Mouse (Mus musculus): ENCODE data around the gene Khnyn. TPM values are rescaled to one million over a fixed set of nuclear protein-coding genes. Genes with fewer than 3 reads are reported as not detected.

Khnyn gene
- polyA plus RNA-seq (2012; rRNA removed): 14.8 and 16.5 TPM in 2 replicates

DNA sequence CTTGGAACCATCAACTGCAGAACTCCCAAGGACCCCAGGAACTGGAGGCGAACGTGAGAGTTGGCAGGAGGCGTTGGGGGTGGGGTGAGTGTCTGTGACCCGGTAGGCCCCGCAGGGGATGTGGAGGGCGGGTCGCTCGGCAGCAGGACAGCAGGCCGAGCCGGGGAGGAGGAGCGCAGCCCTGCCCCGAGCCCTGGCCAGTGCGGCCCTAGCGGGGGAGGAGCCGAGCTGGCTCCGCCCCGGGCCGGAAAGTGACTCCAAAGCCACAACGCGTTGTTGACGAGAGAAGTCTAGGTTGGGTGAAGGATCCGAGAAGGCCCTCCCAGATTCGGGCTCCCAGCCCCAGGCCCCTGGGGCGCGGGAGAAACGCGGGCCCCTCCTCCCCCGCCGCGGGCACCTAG, at the start of gene Khnyn:
Gene Khnyn (plus strand): TSS at position 235 of the 401 bp plus-strand sequence.

DNA sequence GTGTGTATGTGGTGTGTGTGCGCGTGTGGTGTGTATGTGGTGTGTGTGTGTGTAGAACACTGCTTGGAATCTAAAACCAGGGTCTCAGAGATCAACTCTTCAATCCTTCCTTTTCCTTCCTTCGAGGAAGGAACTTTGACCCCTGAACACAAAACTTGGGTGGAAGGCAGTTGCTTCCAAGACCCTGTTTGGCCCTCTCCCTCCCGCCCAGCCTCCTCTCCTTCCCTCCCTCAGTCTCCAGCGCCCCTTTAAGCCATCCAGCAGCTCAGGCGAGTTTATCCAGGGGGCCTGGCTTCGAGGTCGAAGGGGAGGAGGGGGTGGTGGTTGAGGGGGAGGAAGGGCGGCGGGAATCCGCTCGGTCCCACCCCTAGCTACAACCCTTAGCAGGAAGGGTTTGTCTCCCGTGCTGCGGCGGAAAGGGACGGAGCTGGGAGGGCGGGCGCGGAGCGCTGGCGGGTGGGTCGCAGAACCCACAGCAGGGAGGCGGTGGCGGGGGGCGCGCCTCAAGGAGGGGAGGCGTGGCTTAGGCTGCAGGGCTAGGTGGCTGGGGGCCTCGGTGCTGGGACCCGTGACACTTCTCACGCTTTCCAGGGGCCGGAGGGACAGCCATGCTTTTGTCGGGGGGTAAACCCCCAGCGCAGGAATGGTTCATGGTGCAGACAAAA, 31.0 kb upstream of the Khnyn start, which contains the start of gene Nynrin:
Gene Nynrin (plus strand): TSS at position 390 of the 665 bp plus-strand sequence.

DNA sequence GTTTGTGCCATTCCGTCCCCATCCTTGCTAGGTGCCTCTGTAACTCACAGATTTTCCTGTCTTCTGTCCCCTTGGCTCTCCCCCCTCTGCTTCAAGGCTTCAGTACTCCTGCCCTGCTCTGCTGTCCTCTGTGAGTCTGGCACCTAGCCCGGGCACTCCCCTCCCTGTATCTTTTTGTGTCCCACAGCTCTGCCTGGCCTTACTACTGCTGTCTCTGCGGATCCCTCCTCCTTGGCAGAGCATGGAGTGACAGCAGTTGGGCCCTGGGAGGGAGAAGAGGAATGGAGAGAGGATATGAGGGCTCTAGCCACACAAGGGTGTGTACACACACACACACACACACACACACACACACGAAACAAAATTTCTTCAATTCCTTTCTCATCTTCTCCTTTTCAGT, 581 bp upstream of the Khnyn start, which contains the start of gene Cbln3:
Gene Cbln3 (minus strand): TSS at position 227 of the 400 bp plus-strand sequence.

DNA sequence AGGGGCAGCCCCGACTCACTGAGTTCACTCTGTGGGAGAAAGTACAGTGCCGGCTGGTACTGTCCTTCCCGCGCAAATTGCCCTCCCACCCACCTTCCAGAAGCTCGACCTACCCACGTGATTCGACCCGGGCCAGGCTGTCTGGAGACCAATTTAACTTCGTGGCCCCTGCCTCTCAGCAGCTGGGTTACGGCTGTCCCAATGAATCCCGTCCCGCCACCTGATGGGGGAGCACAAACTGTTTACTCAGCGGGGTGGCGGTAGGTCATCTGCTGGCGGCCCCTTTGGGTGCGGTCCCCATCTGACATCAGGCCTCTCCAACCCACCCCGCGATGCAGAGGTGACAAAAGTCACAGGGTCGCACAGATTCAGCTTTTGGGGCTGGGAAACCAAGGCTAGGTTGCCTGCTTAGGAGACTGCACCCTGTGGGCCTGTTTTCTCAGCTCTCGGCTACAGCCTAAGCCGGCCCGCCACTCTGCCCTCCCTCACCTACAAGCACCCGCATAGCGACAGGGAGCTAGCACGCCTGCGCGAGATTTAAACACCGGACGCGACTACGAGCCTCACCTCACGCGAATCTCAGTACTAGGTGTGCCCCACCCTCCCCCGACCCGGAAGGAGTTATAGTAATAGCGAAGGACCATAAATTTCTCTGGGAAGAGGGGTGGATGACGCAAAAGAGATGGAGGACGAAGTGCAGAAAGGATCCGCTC, 15.1 kb downstream of the Khnyn start, which contains the start of gene Sdr39u1:
Gene Sdr39u1 (minus strand): TSS at position 593 of the 713 bp plus-strand sequence.

DNA sequence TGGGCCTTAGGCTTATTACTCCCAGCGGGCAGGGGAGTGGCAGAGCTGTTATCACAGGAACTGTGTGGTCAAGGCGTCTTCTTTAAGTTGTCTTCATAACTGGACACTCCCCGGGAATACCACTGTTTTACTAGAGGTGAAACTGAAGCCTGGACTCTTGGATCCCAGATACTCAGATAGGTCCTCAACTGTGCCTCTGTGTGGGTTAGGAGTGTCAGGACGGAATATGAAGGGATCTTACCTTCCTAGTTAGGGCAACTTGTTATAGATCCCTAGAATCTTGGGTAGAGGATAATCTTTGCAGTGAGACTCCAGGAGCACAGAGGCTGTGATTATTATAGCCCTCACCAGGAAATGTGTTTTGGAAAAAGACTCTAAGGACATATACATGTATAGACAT, 59.8 kb downstream of the Khnyn start, which contains the start of gene Cma1:
Gene Cma1 (minus strand): TSS at position 101 of the 400 bp plus-strand sequence.

Other genes with a start within 250 kb of the Khnyn start
- gene Ipo4, start 249.0 kb upstream of the Khnyn start, polyA plus RNA-seq (2012; rRNA removed): 171 and 172 TPM in 2 replicates
- 6.9 and 7.0 TPM in 2 replicates for gene Gm49378, start 247.1 kb upstream of the Khnyn start, polyA plus RNA-seq (2012; rRNA removed)
- gene Tm9sf1, start 241.1 kb upstream of the Khnyn start, polyA plus RNA-seq (2012; rRNA removed): 48.4 and 58.4 TPM in 2 replicates
- 2.0 and 2.1 TPM in 2 replicates for gene Tssk4, start 234.8 kb upstream of the Khnyn start, polyA plus RNA-seq (2012; rRNA removed)
- gene Mdp1, start 224.4 kb upstream of the Khnyn start, polyA plus RNA-seq (2012; rRNA removed): 52.9 and 57.0 TPM in 2 replicates
- gene Gmpr2, start 213.0 kb upstream of the Khnyn start, polyA plus RNA-seq (2012; rRNA removed): 43.0 and 44.1 TPM in 2 replicates
- gene Nedd8, start 212.8 kb upstream of the Khnyn start, polyA plus RNA-seq (2012; rRNA removed): 461 and 488 TPM in 2 replicates
- gene Tinf2, start 203.1 kb upstream of the Khnyn start, polyA plus RNA-seq (2012; rRNA removed): 32.9 and 33.1 TPM in 2 replicates
- 0.43 and 1.5 TPM in 2 replicates for gene Tgm1, start 171.0 kb upstream of the Khnyn start, polyA plus RNA-seq (2012; rRNA removed)
- 57.1 and 61.9 TPM in 2 replicates for gene Rabggta, start 162.7 kb upstream of the Khnyn start, polyA plus RNA-seq (2012; rRNA removed)
- gene Dhrs1, start 139.3 kb upstream of the Khnyn start, polyA plus RNA-seq (2012; rRNA removed): 86.8 and 87.0 TPM in 2 replicates
- gene Nop9, start 139.3 kb upstream of the Khnyn start, polyA plus RNA-seq (2012; rRNA removed): 21.4 and 26.4 TPM in 2 replicates
- gene Cideb, start 126.5 kb upstream of the Khnyn start, polyA plus RNA-seq (2012; rRNA removed): 0.57 and 1.3 TPM in 2 replicates
- gene Ltb4r2, start 123.5 kb upstream of the Khnyn start, polyA plus RNA-seq (2012; rRNA removed): 0.11 and 0.21 TPM in 2 replicates
- 0.34 and 0.91 TPM in 2 replicates for gene Ltb4r1, start 119.0 kb upstream of the Khnyn start, polyA plus RNA-seq (2012; rRNA removed)
- gene Adcy4, start 100.9 kb upstream of the Khnyn start, polyA plus RNA-seq (2012; rRNA removed): 5.0 and 9.7 TPM in 2 replicates
- gene Ripk3, start 96.1 kb upstream of the Khnyn start, polyA plus RNA-seq (2012; rRNA removed): 3.1 and 9.4 TPM in 2 replicates
- 29.1 and 48.1 TPM in 2 replicates for gene Nfatc4, start 61.8 kb upstream of the Khnyn start, polyA plus RNA-seq (2012; rRNA removed)
- 18.4 and 24.1 TPM in 2 replicates for gene Nynrin, start 30.9 kb upstream of the Khnyn start, polyA plus RNA-seq (2012; rRNA removed)
- gene Cbln3, start 555 bp upstream of the Khnyn start, polyA plus RNA-seq (2012; rRNA removed): 0.45 and 0.53 TPM in 2 replicates
- 102 and 107 TPM in 2 replicates for gene Sdr39u1, start 15.3 kb downstream of the Khnyn start, polyA plus RNA-seq (2012; rRNA removed)
- gene Cma1, start 59.7 kb downstream of the Khnyn start, polyA plus RNA-seq (2012; rRNA removed): 1.4 and 5.1 TPM in 2 replicates
- gene Cma2, start 66.0 kb downstream of the Khnyn start, polyA plus RNA-seq (2012; rRNA removed): not detected in 2 replicates
- 0.08 TPM in 1 of 2 replicates, not detected in the other for gene Mcpt1, start 133.0 kb downstream of the Khnyn start, polyA plus RNA-seq (2012; rRNA removed)
- not detected in 2 replicates for gene Mcpt9, start 145.5 kb downstream of the Khnyn start, polyA plus RNA-seq (2012; rRNA removed)
- gene Mcpt2, start 157.1 kb downstream of the Khnyn start, polyA plus RNA-seq (2012; rRNA removed): 0.06 TPM in 1 of 2 replicates, not detected in the other
- gene Mcpt4, start 177.4 kb downstream of the Khnyn start, polyA plus RNA-seq (2012; rRNA removed): 0.19 TPM in 1 of 2 replicates, not detected in the other
- gene Mcpt8, start 200.3 kb downstream of the Khnyn start, polyA plus RNA-seq (2012; rRNA removed): 0.07 and 0.23 TPM in 2 replicates
- 0.22 and 0.29 TPM in 2 replicates for gene Ctsg, start 217.6 kb downstream of the Khnyn start, polyA plus RNA-seq (2012; rRNA removed)
- not detected in 2 replicates for gene Gzme, start 235.7 kb downstream of the Khnyn start, polyA plus RNA-seq (2012; rRNA removed)
- not detected in 2 replicates for gene Gzmd, start 247.7 kb downstream of the Khnyn start, polyA plus RNA-seq (2012; rRNA removed)